Mouse (Mus musculus) thymus, adult 2 months (tissue): ENCODE data around the gene Mef2c.

Experiments
- CTCF ChIP-seq: fragments of 200-500 bp; IDR thresholded peaks from 2 replicates; pipeline ENCODE4 v1.5.1; 2012; ENCODE audit warnings: mild to moderate bottlenecking, control low read depth, low read length, moderate library complexity, borderline replicate concordance; ENCODE audit not compliant: control insufficient read depth, poor library complexity, insufficient read depth; ENCODE audit errors: extremely low read depth
- POLR2A ChIP-seq: fragments of 200-500 bp; IDR thresholded peaks from 2 replicates; pipeline ENCODE4 v1.6.1; 2012; ENCODE audit warnings: mild to moderate bottlenecking, low read length, control low read depth, moderate library complexity; ENCODE audit not compliant: control insufficient read depth, poor library complexity, insufficient read depth; ENCODE audit errors: extremely low read depth

DNA sequence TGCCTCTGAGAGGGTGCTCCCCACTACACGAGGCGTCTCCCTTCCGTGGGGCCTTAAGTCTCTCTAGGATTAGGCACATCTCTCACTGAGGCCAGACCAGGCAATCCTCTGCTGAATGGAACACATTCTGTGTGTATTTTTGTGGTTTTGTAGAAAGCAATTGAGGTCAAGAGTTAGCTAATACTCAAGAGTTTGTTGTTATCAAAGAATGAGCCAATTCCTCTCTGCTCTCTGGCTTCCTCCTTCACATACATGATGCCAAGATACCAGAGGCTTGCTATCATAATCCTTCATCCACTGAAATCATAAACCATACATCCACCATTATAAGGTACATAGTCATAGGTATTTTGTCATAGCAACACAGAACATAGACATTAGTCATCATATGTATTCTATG, 6.1 kb upstream of the Mef2c start:
- TF ChIP-seq POLR2A (no peak), CTCF (no peak)
